Mouse (Mus musculus): ENCODE measurements around the gene Gm20683.

GRCm38 (mm10) chr17:25888837-25889236, 47.3 kb upstream of the Gm20683 start:
- TF ChIP-seq EP300 (IDR thresholded peaks at IDR 0.05) (no peak), CTCF (IDR thresholded peaks at IDR 0.05) (no peak)

Measured in lung, postnatal 0 days (tissue).